Mouse (Mus musculus) G1E (cell line): Measurements from ENCODE around the gene Foxo1. TPM values are rescaled to one million over a fixed set of nuclear protein-coding genes. Genes with fewer than 3 reads are reported as not detected.

Source experiments
- ATAC-seq: 2 replicates; pipeline ENCODE4 v1.8.0; 2016; ENCODE audit warnings: mild to moderate bottlenecking; ENCODE audit not compliant: insufficient number of reproducible peaks, poor library complexity, low FRiP score, severe bottlenecking; ENCODE audit errors: extremely low read depth
- DNase-seq: peaks from one replicate; pipeline ENCODE4 v3.0.0; 2012; ENCODE audit warnings: low spot score
- H3K27me3 ChIP-seq: 2 replicates; pipeline ENCODE4 v1.6.1; 2012; ENCODE audit warnings: mild to moderate bottlenecking, low read length, inconsistent platforms; ENCODE audit not compliant: insufficient read depth
- H3K36me3 ChIP-seq: replicated peaks from 2 replicates; pipeline ENCODE3; 2012; ENCODE audit warnings: mild to moderate bottlenecking, inconsistent platforms
- H3K4me1 ChIP-seq: 2 replicates; pipeline ENCODE4 v1.6.1; 2012; ENCODE audit warnings: low read depth, low read length, inconsistent platforms, mixed read lengths; ENCODE audit not compliant: insufficient read depth
- H3K4me3 ChIP-seq: 2 replicates; pipeline ENCODE4 v1.5.1; 2012; ENCODE audit warnings: low read depth, mild to moderate bottlenecking, inconsistent platforms, low read length, moderate library complexity, mixed read lengths
- H3K9me3 ChIP-seq: replicated peaks from 2 replicates; pipeline ENCODE4 v1.6.1; 2012; ENCODE audit warnings: inconsistent platforms
- CTCF ChIP-seq: IDR thresholded peaks from 2 replicates; pipeline ENCODE4 v1.5.1; 2012; ENCODE audit warnings: low read depth, low read length, inconsistent platforms, mixed read lengths
- GATA1 ChIP-seq: IDR thresholded peaks from 2 replicates; pipeline ENCODE4 v1.6.1; 2012; ENCODE audit warnings: borderline replicate concordance, low read length, inconsistent platforms, mixed read lengths
- GATA2 ChIP-seq: IDR thresholded peaks from 2 replicates; pipeline ENCODE4 v1.6.1; 2012; ENCODE audit warnings: low read depth, low read length, inconsistent platforms, borderline replicate concordance
- POLR2AphosphoS5 ChIP-seq: IDR thresholded peaks from 2 replicates; pipeline ENCODE4 v1.6.1; 2012; ENCODE audit warnings: low read depth, low read length, inconsistent platforms; ENCODE audit not compliant: insufficient replicate concordance
- TAL1 ChIP-seq: conservative IDR thresholded peaks from 2 replicates; pipeline ENCODE4 v1.6.1; 2012; ENCODE audit warnings: low read depth, low read length, inconsistent platforms, mixed read lengths
- polyA plus RNA-seq: library from polyadenylated mRNA; stranded (reverse); fragments of >175 nt; gene quantifications from 2 replicates; pipeline ENCODE4 v1.2.3, GENCODE M21; 2012
- total RNA-seq, 2 experiments: library from RNA; stranded (forward) in 1 of 2; stranded (reverse) in 1 of 2; fragments of 200-1000 nt in 1 of 2; fragments of >200 nt in 1 of 2; fragmentation: Nextera tagmentation in 1 of 2; gene quantifications; 2 replicates each; pipeline ENCODE4 v1.2.3; 2014 to 2017

Gene Foxo1
- total and polyA plus RNA-seq, 3 experiments, result 0.11 TPM; not detected in 2

DNA sequence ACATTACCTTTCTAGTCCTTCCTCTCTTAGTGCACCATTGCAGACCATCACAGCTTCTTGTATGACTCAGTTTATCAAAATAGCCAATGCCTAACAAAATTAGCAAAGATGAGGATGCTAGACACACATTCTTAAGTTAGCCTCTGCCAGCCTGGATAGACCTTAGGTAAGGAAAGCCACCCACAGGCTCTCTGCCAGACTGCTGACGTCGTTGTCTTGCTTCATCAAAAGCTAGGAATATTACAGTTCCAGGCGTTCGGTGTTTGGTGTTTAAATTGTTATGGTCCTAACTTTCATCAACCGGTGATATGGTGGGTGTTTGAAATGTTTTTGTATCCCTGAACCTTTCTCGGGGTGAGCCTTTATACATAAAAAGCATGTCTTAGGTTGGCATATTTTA, 96.4 kb downstream of the Foxo1 start:
- Histone ChIP-seq H3K9me3 (peaks cover 27% of the 10 kb centered on the region), H3K4me1 (no peaks in the 10 kb centered on the region), H3K36me3 (no peaks in the 10 kb centered on the region), H3K4me3 (no peak overlapping the region), H3K27me3 (no peaks in the 10 kb centered on the region)
- DNase-seq (no peak), ATAC-seq (no peak)
- TF ChIP-seq GATA2, result no peak
- TF ChIP-seq GATA1, result no peak

DNA sequence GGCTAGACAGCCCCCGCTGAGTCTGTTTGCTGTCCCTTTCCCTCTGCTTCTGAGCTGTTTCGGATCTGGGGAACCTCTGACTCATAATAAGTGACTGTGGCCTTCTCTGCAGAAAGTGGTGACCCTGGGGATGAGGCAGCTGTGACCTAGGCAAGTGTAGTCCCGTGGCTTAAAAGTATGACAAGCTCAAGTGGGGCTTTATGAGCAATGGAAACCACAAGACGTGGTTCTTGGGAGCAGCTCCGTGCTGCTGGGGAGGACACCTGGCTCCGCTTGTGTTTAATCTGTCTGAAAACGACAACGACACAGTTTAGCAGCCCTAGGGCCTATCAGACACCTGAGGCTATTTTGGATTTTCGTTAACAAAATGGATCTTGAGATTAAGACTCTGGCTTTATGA, 101.1 kb downstream of the Foxo1 start:
- Histone ChIP-seq H3K36me3 (no peaks in the 10 kb centered on the region), H3K4me3 (no peak overlapping the region), H3K4me1 (no peaks in the 10 kb centered on the region), H3K9me3 (peaks cover 29% of the 10 kb centered on the region), H3K27me3 (no peaks in the 10 kb centered on the region)
- TF ChIP-seq GATA2, result no peak
- TF ChIP-seq TAL1, result no peak
- TF ChIP-seq CTCF, result no peak
- no peak for TF ChIP-seq GATA1
- no peak for TF ChIP-seq POLR2AphosphoS5
- ATAC-seq (no peak), DNase-seq (no peak)

DNA sequence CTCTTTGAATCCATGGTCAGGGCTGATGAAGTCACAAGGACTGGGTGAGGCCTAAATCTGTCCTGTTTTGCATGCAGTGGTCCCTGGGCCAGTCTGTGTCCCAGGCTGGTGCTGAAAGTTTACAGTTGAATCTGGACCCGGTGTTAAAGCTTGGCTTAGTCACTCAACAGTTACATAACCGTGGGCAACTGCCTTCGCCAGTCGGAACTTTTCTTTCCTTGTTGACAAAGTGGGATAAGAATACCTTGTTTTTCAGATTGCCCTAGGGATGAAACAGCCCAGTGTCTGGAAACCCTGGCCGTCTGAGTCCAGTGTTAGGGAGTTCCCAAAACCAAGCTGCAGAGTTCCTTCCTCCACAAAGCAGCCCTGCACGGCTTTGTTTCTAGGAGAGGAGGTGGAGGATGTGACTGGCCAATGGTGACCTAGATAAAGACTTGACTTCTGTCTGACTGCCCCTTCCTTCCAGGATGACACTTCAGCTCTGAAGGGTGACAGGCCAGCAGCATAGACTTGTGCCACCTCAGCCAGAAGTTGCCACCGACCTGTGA, 101.8 kb downstream of the Foxo1 start:
- DNase-seq, result no peak
- H3K4me1 ChIP-seq, result no peaks in the 10 kb centered on the region
- H3K9me3 ChIP-seq, result peaks cover 32% of the 10 kb centered on the region
- H3K36me3 ChIP-seq, result no peaks in the 10 kb centered on the region
- TF ChIP-seq GATA1 (no peak), TAL1 (no peak), POLR2AphosphoS5 (no peak), GATA2 (no peak), CTCF (no peak)
- H3K27me3 ChIP-seq, result no peaks in the 10 kb centered on the region
- ATAC-seq, result no peak
- no peak overlapping the region for H3K4me3 ChIP-seq

DNA sequence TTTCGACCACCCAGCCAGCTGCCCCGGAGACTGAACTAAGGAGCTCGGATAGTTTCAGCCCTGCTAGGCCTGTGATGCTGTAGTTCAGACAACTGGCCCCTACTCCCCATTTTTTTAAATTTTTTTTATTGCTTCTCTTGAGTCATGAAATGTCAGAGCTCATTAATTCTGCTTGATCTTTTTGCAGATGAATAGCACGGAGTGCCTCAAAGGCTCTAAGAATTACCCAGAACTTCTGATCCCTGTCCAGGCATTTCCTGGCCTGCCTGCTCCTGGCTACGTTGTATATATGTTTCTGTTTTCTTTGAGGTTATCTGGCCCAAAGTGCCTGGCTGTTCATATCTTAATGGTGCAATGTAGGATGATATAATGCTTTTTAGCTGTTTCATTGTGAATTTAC, 108.8 kb downstream of the Foxo1 start:
- no peak for TF ChIP-seq CTCF
- TF ChIP-seq TAL1, result no peak
- TF ChIP-seq GATA1, result no peak
- no peak for TF ChIP-seq POLR2AphosphoS5
- no peak for TF ChIP-seq GATA2
- no peak for ATAC-seq
- H3K9me3 ChIP-seq, result peaks cover 33% of the 10 kb centered on the region

DNA sequence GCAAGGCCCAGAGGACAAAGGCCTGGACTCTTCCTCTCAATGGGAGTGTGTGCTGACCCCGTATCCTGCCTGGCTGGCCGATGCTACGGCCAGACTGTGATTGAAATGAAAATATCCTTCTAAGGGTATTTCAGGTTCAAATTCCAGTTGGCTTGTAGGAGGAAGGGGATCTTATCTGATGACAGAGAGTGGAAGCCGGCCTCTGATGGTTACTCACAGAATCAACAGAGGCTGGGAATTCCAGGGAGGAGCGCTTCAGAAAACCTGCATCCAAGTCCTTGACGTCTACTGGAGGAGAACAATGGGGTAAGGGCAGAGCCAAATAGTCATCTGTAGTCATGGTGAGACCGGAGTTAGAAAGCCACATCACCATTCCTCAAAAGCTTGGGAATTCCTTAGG, 115.2 kb downstream of the Foxo1 start:
- DNase-seq, result no peak
- peaks cover 47% of the 10 kb centered on the region for H3K9me3 ChIP-seq
- TF ChIP-seq GATA1 (no peak), TAL1 (no peak), CTCF (no peak), GATA2 (no peak), POLR2AphosphoS5 (no peak)
- no peaks in the 10 kb centered on the region for H3K4me1 ChIP-seq
- no peak overlapping the region for H3K4me3 ChIP-seq
- H3K27me3 ChIP-seq, result no peaks in the 10 kb centered on the region
- H3K36me3 ChIP-seq, result no peaks in the 10 kb centered on the region
- ATAC-seq, result no peak

More for the DNA sequence above, 108.8 kb downstream of the Foxo1 start:
- no peak for DNase-seq
- Histone ChIP-seq H3K4me3 (no peak overlapping the region), H3K27me3 (no peaks in the 10 kb centered on the region), H3K4me1 (no peaks in the 10 kb centered on the region), H3K36me3 (no peaks in the 10 kb centered on the region)

DNA sequence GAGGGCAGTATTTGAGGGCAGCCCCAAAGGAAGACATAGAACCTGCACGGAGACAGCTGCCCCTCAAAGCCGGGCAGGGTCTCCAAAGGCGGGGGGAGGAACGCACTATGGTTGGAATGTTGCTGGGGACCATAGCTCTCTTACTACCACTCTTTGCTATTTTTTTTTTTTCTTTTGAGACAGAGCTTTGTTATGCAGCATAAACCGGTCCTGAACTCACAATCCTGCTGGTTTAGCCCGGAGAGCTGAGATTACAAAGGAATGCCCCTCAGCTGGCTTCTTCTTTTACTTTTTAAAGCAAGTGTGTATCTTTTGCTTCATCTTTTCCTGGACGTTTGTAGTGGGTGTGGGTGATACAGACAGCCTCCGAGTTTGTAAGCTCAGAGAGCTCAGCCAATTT, 118.2 kb downstream of the Foxo1 start:
- Histone ChIP-seq H3K27me3 (no peaks in the 10 kb centered on the region), H3K36me3 (no peaks in the 10 kb centered on the region), H3K4me3 (no peak overlapping the region), H3K4me1 (no peaks in the 10 kb centered on the region), H3K9me3 (peaks cover 53% of the 10 kb centered on the region)
- DNase-seq (no peak), ATAC-seq (no peak)
- no peak for TF ChIP-seq GATA2
- no peak for TF ChIP-seq POLR2AphosphoS5
- no peak for TF ChIP-seq TAL1
- TF ChIP-seq CTCF, result no peak
- TF ChIP-seq GATA1, result no peak

DNA sequence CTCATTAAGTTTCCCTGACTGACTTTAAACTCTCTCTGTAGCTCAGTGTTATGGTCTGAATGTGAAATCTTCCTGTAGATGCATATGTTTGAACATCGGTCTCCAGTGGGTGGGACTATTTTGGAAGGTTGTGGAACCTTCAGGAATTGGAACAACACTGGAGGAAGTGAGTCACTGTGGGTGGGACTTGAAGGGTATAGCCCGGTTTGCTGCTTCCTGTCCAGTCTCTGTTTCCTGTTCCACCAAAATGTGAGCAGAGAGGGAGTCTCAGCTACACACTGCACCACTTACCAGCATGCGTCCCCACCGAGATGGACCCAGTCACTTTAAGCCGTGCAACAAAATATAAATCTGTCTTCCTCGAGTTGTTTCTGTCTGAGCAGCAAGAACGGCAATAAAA, 122.2 kb downstream of the Foxo1 start:
- DNase-seq (no peak), ATAC-seq (no peak)
- no peaks in the 10 kb centered on the region for H3K27me3 ChIP-seq
- TF ChIP-seq GATA1, result no peak
- no peak for TF ChIP-seq CTCF
- no peak for TF ChIP-seq GATA2
- TF ChIP-seq POLR2AphosphoS5, result no peak
- TF ChIP-seq TAL1, result no peak
- H3K4me1 ChIP-seq, result no peaks in the 10 kb centered on the region
- no peak overlapping the region for H3K4me3 ChIP-seq
- H3K9me3 ChIP-seq, result peaks cover 70% of the 10 kb centered on the region
- H3K36me3 ChIP-seq, result no peaks in the 10 kb centered on the region
